Mouse (Mus musculus) retina, embryonic 14.5 days (tissue): ENCODE results near the gene Pik3r4.

Experiments used
- DNase-seq: peaks from one replicate; pipeline ENCODE4 v3.0.0-alpha.2; 2015; ENCODE audit warnings: low spot score

The Pik3r4 gene

DNA sequence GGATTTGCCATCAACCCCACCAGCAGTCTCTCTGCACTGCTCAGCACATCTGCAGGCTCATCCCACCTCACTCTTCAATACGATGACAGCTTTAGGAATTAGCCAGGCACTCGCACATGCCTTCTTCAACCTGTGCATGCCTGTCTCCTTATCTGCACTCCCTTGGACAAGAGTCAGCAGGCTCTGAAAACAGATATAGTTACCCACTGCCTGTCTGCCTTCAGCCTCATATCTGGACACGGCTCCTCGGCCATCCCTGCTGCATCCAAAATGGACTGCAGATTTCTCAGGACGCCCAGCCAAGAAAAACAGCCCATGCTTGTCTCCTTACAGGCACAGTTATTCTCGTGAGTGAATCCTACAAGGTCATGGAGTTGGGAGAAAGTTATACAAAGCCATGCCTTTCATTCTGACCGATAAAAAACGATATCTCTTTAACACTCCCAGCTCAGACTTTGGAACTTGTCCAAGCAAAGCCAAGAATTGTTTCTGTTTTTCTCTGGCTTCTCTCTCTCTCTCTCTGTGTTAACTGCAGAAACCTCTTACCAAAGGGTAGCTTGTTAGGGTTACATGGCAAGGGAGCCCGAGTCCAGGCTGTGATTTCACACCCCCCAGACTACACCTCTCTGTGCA, 55.1 kb downstream of the Pik3r4 start:
- DNase-seq, result no peak

DNA sequence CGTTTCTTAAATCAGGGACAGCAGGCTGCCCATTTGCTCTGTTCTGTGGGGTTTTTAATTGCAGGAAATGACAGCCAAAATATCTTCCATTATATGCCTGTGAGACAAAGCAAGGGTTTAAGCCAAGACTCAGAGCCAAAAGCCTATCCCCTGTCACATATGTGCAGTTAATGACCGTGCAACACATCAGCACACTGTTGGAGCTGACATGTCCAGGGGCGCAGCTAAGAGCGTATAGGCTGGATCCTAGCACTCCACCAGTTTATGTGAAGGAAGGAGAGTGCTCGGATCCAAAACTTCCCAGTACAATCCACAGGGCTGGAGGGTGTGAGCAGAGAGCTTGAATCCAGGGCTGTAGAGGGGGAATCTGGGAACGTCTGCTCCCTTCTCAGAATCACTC, 57.9 kb downstream of the Pik3r4 start:
- no peak for DNase-seq

DNA sequence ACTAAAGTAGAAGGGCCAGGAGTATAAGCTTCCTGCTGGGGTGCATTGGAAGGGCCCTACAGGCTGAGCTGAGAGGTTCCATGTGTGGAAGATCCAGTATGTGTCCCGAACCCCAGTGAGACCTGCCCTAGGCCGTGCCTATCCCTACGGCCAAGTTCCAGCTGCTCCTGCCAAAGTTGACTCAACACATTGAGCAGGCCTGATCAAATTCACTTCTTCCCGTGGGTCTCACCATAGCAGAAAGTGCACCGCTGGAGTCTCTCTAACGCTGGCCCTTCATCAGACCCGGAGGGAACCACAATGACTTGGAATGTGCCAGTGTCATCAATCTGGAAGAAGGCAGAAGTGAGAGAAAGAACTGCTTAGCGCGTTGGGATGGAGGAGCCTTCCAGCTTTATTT, 59.2 kb downstream of the Pik3r4 start:
- no peak for DNase-seq

DNA sequence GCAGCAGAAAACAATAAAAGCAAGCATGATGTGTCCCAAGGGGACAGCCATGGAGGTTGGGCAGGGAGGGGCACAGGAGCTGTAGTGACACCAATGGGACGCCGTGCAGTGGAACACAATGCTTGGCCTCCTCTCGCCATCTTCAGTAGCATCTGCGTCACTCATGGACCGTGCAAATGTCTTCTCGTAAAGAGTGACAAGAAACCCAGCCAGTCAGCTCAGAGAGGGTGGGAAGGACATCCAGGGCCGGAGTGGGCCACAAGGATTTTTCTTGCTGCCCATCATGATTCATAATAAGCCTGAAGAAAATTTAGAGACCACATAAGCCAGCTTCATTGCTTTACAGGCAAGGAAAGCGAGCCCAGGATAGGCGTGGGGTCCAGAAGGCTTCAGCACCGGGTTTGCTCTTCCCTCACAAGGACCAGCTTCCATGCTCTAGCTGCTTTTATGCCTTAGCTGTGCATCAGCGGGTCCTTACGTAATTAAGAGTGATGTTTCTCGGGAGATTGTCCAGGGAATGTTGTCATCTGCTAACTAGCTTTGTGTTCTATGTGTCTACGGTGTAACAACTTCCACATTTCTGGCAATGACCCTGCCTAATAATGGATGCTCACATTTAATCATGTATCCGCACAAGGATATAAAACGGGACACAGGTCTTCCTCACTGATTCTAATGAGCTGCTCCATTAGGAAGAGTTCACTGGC, 61.6 kb downstream of the Pik3r4 start:
- DNase-seq, result no peak

DNA sequence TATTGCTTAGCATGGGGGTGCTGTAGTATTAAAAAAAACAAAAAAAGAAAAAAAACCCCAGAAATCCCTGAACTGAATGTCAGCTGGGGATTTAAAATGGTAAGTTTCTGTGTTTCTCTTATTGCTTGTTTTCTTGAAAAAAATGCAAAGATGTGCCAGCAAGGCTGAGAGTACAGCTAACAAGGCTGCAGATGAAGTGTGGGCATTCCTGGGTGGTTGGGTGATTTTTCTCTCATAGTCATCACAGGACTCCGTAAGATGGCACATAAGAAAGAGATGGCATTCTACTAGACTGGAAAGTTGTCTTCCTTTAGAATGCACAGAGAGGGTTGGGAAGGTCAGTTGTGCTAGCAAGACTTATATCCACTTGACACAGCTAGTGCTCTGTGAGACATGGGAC, 62.2 kb downstream of the Pik3r4 start:
- no peak for DNase-seq

DNA sequence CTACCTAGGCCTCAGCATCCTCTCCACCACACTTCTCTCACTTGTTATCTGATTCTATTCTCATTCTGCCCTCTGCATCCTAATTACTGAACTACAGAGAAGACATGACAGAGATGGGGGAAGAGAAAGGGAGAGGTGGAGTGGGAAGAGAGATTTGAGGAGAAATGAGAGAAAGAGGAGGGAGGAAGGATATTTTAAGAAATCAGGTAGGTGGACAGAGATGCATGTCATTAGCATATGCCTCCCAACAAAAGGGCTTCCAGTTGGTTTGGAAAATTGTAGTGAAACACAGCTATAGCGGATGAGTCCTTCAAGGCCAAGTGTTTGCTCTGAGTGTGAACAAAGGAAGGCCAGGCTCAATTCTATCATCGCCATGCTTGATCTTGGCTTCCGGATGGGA, 69.3 kb downstream of the Pik3r4 start:
- DNase-seq, result no peak

DNA sequence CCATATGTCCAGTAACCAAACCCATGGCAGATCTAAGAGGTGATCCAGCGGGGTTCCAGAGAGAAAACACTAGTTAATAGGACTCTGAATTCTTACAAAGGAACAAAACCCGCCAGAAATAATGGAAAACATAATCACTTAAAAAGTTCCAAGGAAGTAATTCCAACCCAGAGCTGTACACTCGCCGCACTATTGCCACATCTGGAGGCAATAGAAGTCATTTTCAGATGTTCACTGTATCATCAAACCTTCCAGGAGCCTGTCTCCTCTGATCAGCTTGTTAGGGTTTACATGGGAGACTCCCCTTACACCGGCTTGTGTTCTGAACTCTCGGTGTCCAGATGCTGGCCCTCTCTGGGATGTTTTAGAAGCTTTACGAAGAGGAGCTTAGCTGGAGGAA, 76.6 kb downstream of the Pik3r4 start:
- no peak for DNase-seq

DNA sequence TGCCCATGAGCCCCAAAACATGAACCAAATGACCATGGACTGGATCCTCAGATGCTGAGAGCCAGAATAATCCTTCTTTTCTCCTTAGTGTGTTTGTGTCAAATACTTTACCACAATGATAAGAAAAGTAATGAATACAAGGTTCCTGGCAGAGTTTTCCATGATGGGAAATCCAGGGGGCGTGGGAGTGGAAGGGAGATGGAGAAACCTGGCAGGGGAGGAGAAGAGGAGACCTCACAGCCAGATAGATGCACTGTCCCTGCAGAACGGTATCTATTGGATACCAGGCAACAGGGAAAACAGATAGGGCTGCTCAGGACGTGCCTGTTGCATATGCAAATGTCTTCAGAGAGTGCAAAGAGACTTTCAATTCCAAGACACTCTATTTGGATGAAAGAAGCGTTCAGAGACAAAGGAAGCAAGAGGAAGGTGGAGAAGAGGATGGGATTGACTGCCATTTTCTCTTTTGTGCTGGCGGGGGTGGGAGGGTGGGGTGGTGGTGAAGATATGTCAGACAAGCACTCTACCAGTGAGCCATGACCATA, 77.1 kb downstream of the Pik3r4 start:
- DNase-seq, result no peak

DNA sequence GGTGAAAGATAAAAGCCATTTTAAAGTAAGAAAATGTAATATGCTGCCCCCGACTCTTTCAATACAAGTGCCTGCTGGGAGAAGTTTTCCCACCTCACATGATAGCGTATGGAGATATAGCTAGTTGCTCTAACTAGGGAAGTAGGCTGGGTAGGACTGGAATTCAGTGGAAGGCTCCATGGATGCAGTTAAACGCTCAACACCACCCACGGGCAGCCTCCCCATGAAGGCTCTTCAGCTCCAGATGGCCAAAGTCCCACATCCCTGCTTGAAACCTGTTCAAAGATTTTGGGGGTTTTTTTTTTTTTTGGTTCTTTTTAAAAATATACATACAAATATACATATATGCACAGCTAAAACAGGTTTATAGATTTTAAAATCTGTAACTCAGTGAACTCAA, 77.7 kb downstream of the Pik3r4 start:
- DNase-seq, result no peak

DNA sequence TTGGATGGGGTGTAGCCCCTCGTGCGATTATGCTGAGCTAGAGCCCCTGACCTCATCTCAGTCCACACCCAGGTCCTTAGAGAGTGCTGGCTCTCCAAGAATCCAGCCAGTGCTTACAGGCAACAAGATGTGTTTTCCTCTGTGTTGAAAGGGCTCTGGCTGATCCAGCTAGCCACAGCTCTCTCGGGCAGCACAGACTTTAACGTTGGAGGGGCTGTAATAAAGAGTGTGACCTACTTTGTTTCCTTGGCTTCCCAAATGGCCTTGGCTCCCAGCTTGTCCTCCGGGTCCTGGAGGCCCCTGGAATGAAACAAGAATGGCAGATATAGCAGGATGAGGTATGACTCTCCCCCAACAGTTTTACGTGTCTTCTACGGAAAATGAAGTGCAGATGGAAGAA, 89.2 kb downstream of the Pik3r4 start:
- no peak for DNase-seq

DNA sequence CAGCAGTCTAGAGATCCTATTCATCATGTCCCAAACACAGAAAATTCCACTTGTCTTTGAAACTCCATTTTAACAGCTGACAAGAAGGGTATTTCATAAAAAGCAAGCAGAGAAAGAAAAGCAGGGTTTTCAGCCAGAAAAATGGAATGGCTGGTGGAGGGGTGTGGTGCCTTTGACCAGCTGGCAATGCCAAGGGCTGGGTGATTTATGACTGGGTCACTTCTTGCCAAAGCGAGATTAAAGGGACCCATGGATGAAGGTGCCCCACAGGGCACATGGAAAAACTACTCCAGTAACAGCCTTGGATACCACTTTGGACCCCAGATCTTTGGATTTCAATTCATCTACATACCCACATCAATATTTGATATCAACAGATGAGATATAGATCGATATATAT, 91.9 kb downstream of the Pik3r4 start:
- DNase-seq, result no peak

DNA sequence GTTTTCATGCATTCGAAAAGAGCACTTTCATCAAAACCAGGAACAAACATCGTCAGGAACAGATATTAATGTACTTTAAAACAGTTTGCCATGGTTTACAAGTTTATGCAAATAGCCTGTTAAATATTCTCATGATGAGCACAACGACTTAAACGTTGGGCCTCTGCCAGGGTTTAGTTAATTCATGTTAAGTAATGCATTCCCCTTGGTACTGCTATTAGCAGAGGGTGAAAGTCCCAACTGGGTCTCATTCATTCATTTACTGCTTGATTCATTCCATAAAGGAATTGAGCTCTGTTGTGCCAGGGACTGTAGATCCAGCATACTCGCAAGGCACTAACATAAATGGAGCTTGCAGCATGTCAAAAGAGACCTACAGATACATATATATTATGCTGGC, 92.4 kb downstream of the Pik3r4 start:
- DNase-seq, result no peak
